Mouse (Mus musculus): ENCODE data around the gene Jhy. TPM values are rescaled to one million over a fixed set of nuclear protein-coding genes. Genes with fewer than 3 reads are reported as not detected.
A peak's percentile ranks its signal among the peaks of the same experiment; 100 is the strongest.

Jhy gene
- polyA plus RNA-seq, 1 experiment from 2014 or later = 0.88 TPM

GRCm38 (mm10) chr9:40947131-40947530, 16.8 kb downstream of the Jhy start:
- no peaks in the 10 kb centered on the region for H3K36me3 ChIP-seq (ENCODE audit: control insufficient read depth, insufficient read depth, low read length)
- 57% methylated on average over 4 of the region's 4 CpGs for WGBS
- H3K4me1 ChIP-seq (ENCODE audit: control insufficient read depth, insufficient read depth, low read length) = no peaks in the 10 kb centered on the region
- no peak overlapping the region for H3K4me3 ChIP-seq (ENCODE audit: low read depth, low read length)
- no peak for ATAC-seq (ENCODE audit: insufficient read depth, low FRiP score, low TSS enrichment)
- H3K27ac ChIP-seq (ENCODE audit: low read depth, low read length) = no peak overlapping the region
- no peak overlapping the region for H3K9ac ChIP-seq (ENCODE audit: low read length)
- no peaks in the 10 kb centered on the region for H3K9me3 ChIP-seq (ENCODE audit: control insufficient read depth, low read length)
- H3K4me2 ChIP-seq (ENCODE audit: low read depth) = no peak overlapping the region
- 0 out of 2 replicates have a peak, but pooled peaks cover 2% of the 10 kb centered on the region for H3K27me3 ChIP-seq (ENCODE audit: control insufficient read depth, insufficient read depth, low read length)
- DNase-seq (ENCODE audit: low spot score) = no peak

- Histone ChIP-seq H3K4me3 (ENCODE audit: low read depth, low read length) (no peak overlapping the region), H3K9me3 (ENCODE audit: control insufficient read depth, low read length) (no peaks in the 10 kb centered on the region), H3K9ac (ENCODE audit: low read length) (no peak overlapping the region), H3K4me1 (ENCODE audit: control insufficient read depth, insufficient read depth, low read length) (no peaks in the 10 kb centered on the region), H3K27me3 (ENCODE audit: control insufficient read depth, insufficient read depth, low read length) (no peaks in the 10 kb centered on the region), H3K4me2 (ENCODE audit: low read depth) (no peak overlapping the region), H3K27ac (ENCODE audit: low read depth, low read length) (no peak overlapping the region), H3K36me3 (ENCODE audit: control insufficient read depth, insufficient read depth, low read length) (no peaks in the 10 kb centered on the region)
- ATAC-seq (ENCODE audit: insufficient read depth, low FRiP score, low TSS enrichment) = no peak
- WGBS = 55% methylated on average over 7 of the region's 7 CpGs
- DNase-seq (ENCODE audit: low spot score) = peak; percentile 16
Measured at GRCm38 (mm10) chr9:40937425-40937824, 26.5 kb downstream of the Jhy start.

- Histone ChIP-seq H3K36me3 (ENCODE audit: control insufficient read depth, insufficient read depth, low read length) (no peaks in the 10 kb centered on the region), H3K4me2 (ENCODE audit: low read depth) (no peak overlapping the region), H3K9me3 (ENCODE audit: control insufficient read depth, low read length) (no peaks in the 10 kb centered on the region), H3K27me3 (ENCODE audit: control insufficient read depth, insufficient read depth, low read length) (no peaks in the 10 kb centered on the region), H3K4me1 (ENCODE audit: control insufficient read depth, insufficient read depth, low read length) (no peaks in the 10 kb centered on the region), H3K4me3 (ENCODE audit: low read depth, low read length) (no peak overlapping the region), H3K9ac (ENCODE audit: low read length) (no peak overlapping the region), H3K27ac (ENCODE audit: low read depth, low read length) (no peak overlapping the region)
- no peak for ATAC-seq (ENCODE audit: insufficient read depth, low FRiP score, low TSS enrichment)
- DNase-seq (ENCODE audit: low spot score) = no peak
- WGBS = 77% methylated on average over 3 of the region's 3 CpGs
Measured at GRCm38 (mm10) chr9:40933323-40933722, 30.6 kb downstream of the Jhy start.

GRCm38 (mm10) chr9:40927351-40927980, 36.5 kb downstream of the Jhy start:
- Histone ChIP-seq H3K9ac (ENCODE audit: low read length) (no peak overlapping the region), H3K27ac (ENCODE audit: low read depth, low read length) (no peak overlapping the region), H3K4me1 (ENCODE audit: control insufficient read depth, insufficient read depth, low read length) (no peaks in the 10 kb centered on the region), H3K9me3 (ENCODE audit: control insufficient read depth, low read length) (no peaks in the 10 kb centered on the region), H3K36me3 (ENCODE audit: control insufficient read depth, insufficient read depth, low read length) (no peaks in the 10 kb centered on the region), H3K27me3 (ENCODE audit: control insufficient read depth, insufficient read depth, low read length) (no peaks in the 10 kb centered on the region), H3K4me2 (ENCODE audit: low read depth) (no peak overlapping the region), H3K4me3 (ENCODE audit: low read depth, low read length) (no peak overlapping the region)
- ATAC-seq (ENCODE audit: insufficient read depth, low FRiP score, low TSS enrichment) = no peak
- WGBS = 68% methylated on average over 17 of the region's 17 CpGs
- DNase-seq (ENCODE audit: low spot score) = no peak

- Histone ChIP-seq H3K27me3 (ENCODE audit: control insufficient read depth, insufficient read depth, low read length) (no peaks in the 10 kb centered on the region), H3K9me3 (ENCODE audit: control insufficient read depth, low read length) (no peaks in the 10 kb centered on the region), H3K36me3 (ENCODE audit: control insufficient read depth, insufficient read depth, low read length) (no peaks in the 10 kb centered on the region), H3K9ac (ENCODE audit: low read length) (no peak overlapping the region), H3K4me3 (ENCODE audit: low read depth, low read length) (no peak overlapping the region), H3K27ac (ENCODE audit: low read depth, low read length) (no peak overlapping the region), H3K4me2 (ENCODE audit: low read depth) (no peak overlapping the region), H3K4me1 (ENCODE audit: control insufficient read depth, insufficient read depth, low read length) (no peaks in the 10 kb centered on the region; the same call in 1 of the 2 replicates)
- no peak for ATAC-seq (ENCODE audit: insufficient read depth, low FRiP score, low TSS enrichment)
- 53% methylated on average over 12 of the region's 12 CpGs for WGBS
- no peak for DNase-seq (ENCODE audit: low spot score)
Measured at GRCm38 (mm10) chr9:40917871-40918613, 45.9 kb downstream of the Jhy start.

- no peak overlapping the region for H3K27ac ChIP-seq (ENCODE audit: low read depth, low read length)
- H3K36me3 ChIP-seq (ENCODE audit: control insufficient read depth, insufficient read depth, low read length) = no peaks in the 10 kb centered on the region
- no peaks in the 10 kb centered on the region for H3K9me3 ChIP-seq (ENCODE audit: control insufficient read depth, low read length)
- no peak overlapping the region for H3K4me2 ChIP-seq (ENCODE audit: low read depth)
- no peaks in the 10 kb centered on the region for H3K27me3 ChIP-seq (ENCODE audit: control insufficient read depth, insufficient read depth, low read length)
- WGBS = 50% methylated on average over 7 of the region's 7 CpGs
- no peak overlapping the region for H3K9ac ChIP-seq (ENCODE audit: low read length)
- H3K4me1 ChIP-seq (ENCODE audit: control insufficient read depth, insufficient read depth, low read length) = no peaks in the 10 kb centered on the region
- DNase-seq (ENCODE audit: low spot score) = no peak
- ATAC-seq (ENCODE audit: insufficient read depth, low FRiP score, low TSS enrichment) = no peak
- no peak overlapping the region for H3K4me3 ChIP-seq (ENCODE audit: low read depth, low read length)
Measured at GRCm38 (mm10) chr9:40908915-40909314, 55.0 kb downstream of the Jhy start.

- H3K36me3 ChIP-seq (ENCODE audit: control insufficient read depth, insufficient read depth, low read length) = no peaks in the 10 kb centered on the region
- no peaks in the 10 kb centered on the region for H3K9me3 ChIP-seq (ENCODE audit: control insufficient read depth, low read length)
- DNase-seq (ENCODE audit: low spot score) = no peak
- H3K9ac ChIP-seq (ENCODE audit: low read length) = no peak overlapping the region
- H3K4me1 ChIP-seq (ENCODE audit: control insufficient read depth, insufficient read depth, low read length) = no peaks in the 10 kb centered on the region
- H3K27ac ChIP-seq (ENCODE audit: low read depth, low read length) = no peak overlapping the region
- H3K4me2 ChIP-seq (ENCODE audit: low read depth) = no peak overlapping the region
- no peak overlapping the region for H3K4me3 ChIP-seq (ENCODE audit: low read depth, low read length)
- WGBS = 74% methylated on average over 8 of the region's 8 CpGs
- H3K27me3 ChIP-seq (ENCODE audit: control insufficient read depth, insufficient read depth, low read length) = no peaks in the 10 kb centered on the region
- no peak for ATAC-seq (ENCODE audit: insufficient read depth, low FRiP score, low TSS enrichment)
Measured at GRCm38 (mm10) chr9:40908411-40908810, 55.5 kb downstream of the Jhy start.

GRCm38 (mm10) chr9:40907413-40907812, 56.5 kb downstream of the Jhy start:
- Histone ChIP-seq H3K36me3 (ENCODE audit: control insufficient read depth, insufficient read depth, low read length) (no peaks in the 10 kb centered on the region), H3K4me2 (ENCODE audit: low read depth) (no peak overlapping the region), H3K9me3 (ENCODE audit: control insufficient read depth, low read length) (no peaks in the 10 kb centered on the region), H3K9ac (ENCODE audit: low read length) (no peak overlapping the region), H3K27ac (ENCODE audit: low read depth, low read length) (no peak overlapping the region), H3K4me3 (ENCODE audit: low read depth, low read length) (no peak overlapping the region), H3K4me1 (ENCODE audit: control insufficient read depth, insufficient read depth, low read length) (no peaks in the 10 kb centered on the region), H3K27me3 (ENCODE audit: control insufficient read depth, insufficient read depth, low read length) (no peaks in the 10 kb centered on the region)
- DNase-seq (ENCODE audit: low spot score) (no peak), ATAC-seq (ENCODE audit: insufficient read depth, low FRiP score, low TSS enrichment) (no peak)
- 37% methylated on average over 8 of the region's 8 CpGs for WGBS

GRCm38 (mm10) chr9:40892456-40892855, 71.5 kb downstream of the Jhy start:
- H3K4me2 ChIP-seq (ENCODE audit: low read depth) = no peak overlapping the region
- ATAC-seq (ENCODE audit: insufficient read depth, low FRiP score, low TSS enrichment) = no peak
- H3K4me1 ChIP-seq (ENCODE audit: control insufficient read depth, insufficient read depth, low read length) = no peaks in the 10 kb centered on the region
- WGBS = 78% methylated on average over 6 of the region's 6 CpGs
- H3K9me3 ChIP-seq (ENCODE audit: control insufficient read depth, low read length) = no peaks in the 10 kb centered on the region
- no peaks in the 10 kb centered on the region for H3K36me3 ChIP-seq (ENCODE audit: control insufficient read depth, insufficient read depth, low read length)
- no peak overlapping the region for H3K9ac ChIP-seq (ENCODE audit: low read length)
- no peak for DNase-seq (ENCODE audit: low spot score)
- H3K4me3 ChIP-seq (ENCODE audit: low read depth, low read length) = no peak overlapping the region
- no peak overlapping the region for H3K27ac ChIP-seq (ENCODE audit: low read depth, low read length)
- 0 out of 2 replicates have a peak, but pooled peaks cover 5% of the 10 kb centered on the region for H3K27me3 ChIP-seq (ENCODE audit: control insufficient read depth, insufficient read depth, low read length)
